Mouse (Mus musculus): ENCODE measurements around the gene Smg5. TPM values are rescaled to one million over a fixed set of nuclear protein-coding genes. Genes with fewer than 3 reads are reported as not detected.

Gene Smg5
- polyA plus RNA-seq, 1 experiment from 2014 or later: 33.3 TPM

DNA sequence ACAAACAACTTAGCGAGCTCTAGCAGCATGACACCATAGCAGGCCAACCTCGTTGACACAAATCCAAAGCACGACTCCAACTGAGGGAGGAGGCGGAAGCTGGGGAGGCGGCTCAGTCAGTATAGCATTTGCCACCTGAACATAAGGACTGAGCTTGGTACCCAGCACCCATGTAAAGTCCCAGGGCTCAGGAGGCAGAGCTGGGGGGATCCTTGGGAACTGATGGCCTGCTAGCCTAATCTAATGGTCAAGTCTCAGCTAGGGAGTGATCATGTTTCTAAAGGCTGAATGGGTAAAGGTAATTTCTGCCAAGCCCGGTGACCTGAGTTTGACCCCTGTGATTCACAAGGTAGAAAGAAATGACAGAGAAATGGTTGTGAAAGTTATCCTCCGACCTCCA is 71.5 kb downstream of the Smg5 start:
- ATAC-seq (replicated peaks; ENCODE audit: insufficient number of reproducible peaks, low FRiP score, low TSS enrichment, low read depth) (no peak), DNase-seq (ENCODE audit: low spot score) (no peak)
- H3K9ac ChIP-seq (replicated peaks; ENCODE audit: low read length): no peak overlapping the region
- H3K4me3 ChIP-seq (ENCODE audit: low read depth, low read length): no peak overlapping the region
- H3K9me3 ChIP-seq (replicated peaks; ENCODE audit: control insufficient read depth, low read length): no peaks in the 10 kb centered on the region
- H3K36me3 ChIP-seq (replicated peaks; ENCODE audit: control insufficient read depth, insufficient read depth, low read depth, low read length): no peaks in the 10 kb centered on the region
- WGBS: 61% methylated on average over 7 of the region's 7 CpGs
- no peak overlapping the region for H3K27ac ChIP-seq (replicated peaks; ENCODE audit: low read depth, low read length)
- no peaks in the 10 kb centered on the region for H3K4me1 ChIP-seq (ENCODE audit: control insufficient read depth, insufficient read depth, low read length)
- H3K4me2 ChIP-seq (ENCODE audit: low read depth, low read length): no peak overlapping the region
- H3K27me3 ChIP-seq (ENCODE audit: control insufficient read depth, insufficient read depth, low read length): no peaks in the 10 kb centered on the region

- WGBS: 65% methylated on average over 5 of the region's 5 CpGs
- no peak for ATAC-seq (replicated peaks; ENCODE audit: insufficient number of reproducible peaks, low FRiP score, low TSS enrichment, low read depth)
- peak overlapping the region; percentile 72 for H3K4me3 ChIP-seq (ENCODE audit: low read depth, low read length)
- H3K27me3 ChIP-seq (ENCODE audit: control insufficient read depth, insufficient read depth, low read length): no peaks in the 10 kb centered on the region
- H3K36me3 ChIP-seq (replicated peaks; ENCODE audit: control insufficient read depth, insufficient read depth, low read depth, low read length): no peaks in the 10 kb centered on the region
- H3K9me3 ChIP-seq (replicated peaks; ENCODE audit: control insufficient read depth, low read length): no peaks in the 10 kb centered on the region
- no peak for DNase-seq (ENCODE audit: low spot score)
- H3K4me2 ChIP-seq (ENCODE audit: low read depth, low read length): peak overlapping the region; percentile 71
- H3K4me1 ChIP-seq (ENCODE audit: control insufficient read depth, insufficient read depth, low read length): no peaks in the 10 kb centered on the region
- peak overlapping the region; percentile 89 for H3K9ac ChIP-seq (replicated peaks; ENCODE audit: low read length)
- H3K27ac ChIP-seq (replicated peaks; ENCODE audit: low read depth, low read length): no peak overlapping the region
Measured at GRCm38 (mm10) chr3:88408953-88409352, 72.9 kb downstream of the Smg5 start.

DNA sequence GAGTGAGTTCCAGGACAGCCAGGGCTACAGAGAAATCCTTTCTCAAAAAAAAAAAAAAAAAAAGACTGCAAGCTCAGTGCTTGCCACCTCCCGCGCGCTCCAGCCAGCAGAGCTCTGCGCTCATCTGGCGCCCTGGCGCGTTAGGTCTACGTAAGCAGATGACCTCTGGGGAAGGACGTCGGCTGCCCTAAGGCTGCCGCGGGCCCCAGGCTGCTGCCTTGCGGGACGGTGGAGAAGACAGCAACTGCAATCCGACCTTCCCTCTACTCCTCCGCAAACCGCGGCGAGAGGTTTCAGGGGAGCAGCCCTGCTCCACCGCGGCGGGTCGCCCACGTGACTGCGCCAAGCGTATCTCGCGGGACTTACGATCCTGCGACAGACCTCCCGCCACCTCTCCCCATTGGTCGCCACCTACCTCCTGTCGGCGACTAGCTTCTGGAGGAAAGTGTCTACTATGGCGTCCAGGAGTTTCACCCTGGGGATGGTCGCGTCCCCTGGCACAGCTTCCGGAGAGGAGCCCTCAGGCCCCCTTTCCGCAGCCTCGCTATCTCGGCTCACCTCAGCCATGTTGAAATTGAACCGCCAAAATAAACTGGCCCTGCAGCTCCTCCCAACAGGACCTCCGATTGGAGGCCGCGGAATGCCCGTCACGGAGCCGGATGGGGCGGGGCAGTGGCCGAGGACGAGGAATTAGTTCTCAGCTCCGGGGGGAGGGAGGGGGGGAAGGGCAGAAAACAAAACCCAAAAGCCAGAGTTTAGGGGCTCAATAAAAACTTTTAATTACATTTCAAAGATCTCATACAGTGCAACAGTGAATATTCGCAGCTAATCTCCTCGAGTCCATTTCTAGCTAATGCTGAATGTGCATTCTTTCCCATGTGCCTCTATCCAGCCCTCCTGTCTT is 73.9 kb downstream of the Smg5 start, which contains the start of gene Pmf1:
Pmf1 (minus strand) TSS at position 591 of the 904 bp plus-strand sequence.
- peak within 1 kb of the TSS; percentile 72 for H3K4me3 ChIP-seq (ENCODE audit: low read depth, low read length)
- H3K36me3 ChIP-seq (replicated peaks; ENCODE audit: control insufficient read depth, insufficient read depth, low read depth, low read length): no peaks in the 10 kb centered on the region
- H3K4me1 ChIP-seq (ENCODE audit: control insufficient read depth, insufficient read depth, low read length): no peaks in the 10 kb centered on the region
- H3K27me3 ChIP-seq (ENCODE audit: control insufficient read depth, insufficient read depth, low read length): no peaks in the 10 kb centered on the region
- peak within 1 kb of the TSS; percentile 89 for H3K9ac ChIP-seq (replicated peaks; ENCODE audit: low read length)
- 0% methylated on average over 54 of the region's 54 CpGs for WGBS
- no peaks in the 10 kb centered on the region for H3K9me3 ChIP-seq (replicated peaks; ENCODE audit: control insufficient read depth, low read length)
- H3K27ac ChIP-seq (replicated peaks; ENCODE audit: low read depth, low read length): peak within 1 kb of the TSS; percentile 93
- ATAC-seq (replicated peaks; ENCODE audit: insufficient number of reproducible peaks, low FRiP score, low TSS enrichment, low read depth) (peak; percentile 89), DNase-seq (ENCODE audit: low spot score) (peak; percentile 91)
- peak within 1 kb of the TSS; percentile 71 for H3K4me2 ChIP-seq (ENCODE audit: low read depth, low read length)

DNA sequence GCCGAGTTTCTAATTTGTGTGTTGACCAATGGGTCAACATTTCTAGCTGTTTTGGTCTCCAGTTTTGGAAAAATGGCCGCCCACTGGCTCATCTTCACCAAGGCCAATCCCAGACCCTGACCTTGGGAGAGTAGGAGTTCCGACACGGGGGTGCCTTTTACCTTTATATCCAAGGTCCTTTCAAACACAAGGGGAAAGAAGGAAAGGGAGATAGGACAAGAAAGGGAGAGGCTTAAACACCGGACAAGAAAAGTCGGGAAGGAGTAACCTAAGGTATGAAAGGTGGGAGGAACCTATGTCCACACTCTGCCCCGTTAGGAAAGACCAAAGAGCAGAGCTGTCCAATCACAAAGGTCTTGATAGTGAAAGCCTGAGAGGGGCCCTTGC is 74.6 kb downstream of the Smg5 start:
- Histone ChIP-seq H3K36me3 (replicated peaks; ENCODE audit: control insufficient read depth, insufficient read depth, low read depth, low read length) (no peaks in the 10 kb centered on the region; the same call in 1 of the 2 replicates), H3K27ac (replicated peaks; ENCODE audit: low read depth, low read length) (no peak overlapping the region), H3K4me2 (ENCODE audit: low read depth, low read length) (peak overlapping the region; percentile 71), H3K4me1 (ENCODE audit: control insufficient read depth, insufficient read depth, low read length) (no peaks in the 10 kb centered on the region), H3K4me3 (ENCODE audit: low read depth, low read length) (peak overlapping the region; percentile 72), H3K27me3 (ENCODE audit: control insufficient read depth, insufficient read depth, low read length) (no peaks in the 10 kb centered on the region), H3K9me3 (replicated peaks; ENCODE audit: control insufficient read depth, low read length) (no peaks in the 10 kb centered on the region), H3K9ac (replicated peaks; ENCODE audit: low read length) (peak overlapping the region; percentile 89; the same call in 1 of the 2 replicates)
- DNase-seq (ENCODE audit: low spot score): no peak
- no peak for ATAC-seq (replicated peaks; ENCODE audit: insufficient number of reproducible peaks, low FRiP score, low TSS enrichment, low read depth)
- 25% methylated on average over 7 of the region's 7 CpGs for WGBS

DNA sequence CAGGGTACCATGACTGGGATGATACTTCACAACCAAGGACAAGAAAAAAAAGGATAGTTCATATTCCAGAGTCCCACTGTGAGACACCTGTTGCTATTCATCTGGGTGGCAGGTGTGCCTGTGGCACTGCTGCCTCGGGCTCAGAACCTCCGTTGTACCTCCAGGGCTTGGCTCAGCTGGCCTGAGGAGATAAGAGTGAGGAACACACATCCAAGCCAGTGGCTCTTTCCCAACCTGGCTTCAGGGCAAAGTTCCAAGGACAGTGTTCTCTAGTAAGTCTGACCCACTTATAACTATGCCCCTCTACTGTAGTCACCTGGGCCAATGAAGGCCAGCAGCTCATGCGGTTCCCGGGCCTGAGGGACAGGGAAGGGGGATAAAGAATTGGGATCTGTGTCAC is 75.6 kb downstream of the Smg5 start:
- Histone ChIP-seq H3K4me1 (ENCODE audit: control insufficient read depth, insufficient read depth, low read length) (no peaks in the 10 kb centered on the region), H3K9ac (replicated peaks; ENCODE audit: low read length) (no peak overlapping the region), H3K27me3 (ENCODE audit: control insufficient read depth, insufficient read depth, low read length) (no peaks in the 10 kb centered on the region), H3K36me3 (replicated peaks; ENCODE audit: control insufficient read depth, insufficient read depth, low read depth, low read length) (no peaks in the 10 kb centered on the region; the same call in 1 of the 2 replicates), H3K9me3 (replicated peaks; ENCODE audit: control insufficient read depth, low read length) (no peaks in the 10 kb centered on the region), H3K4me3 (ENCODE audit: low read depth, low read length) (no peak overlapping the region), H3K4me2 (ENCODE audit: low read depth, low read length) (no peak overlapping the region), H3K27ac (replicated peaks; ENCODE audit: low read depth, low read length) (no peak overlapping the region)
- ATAC-seq (replicated peaks; ENCODE audit: insufficient number of reproducible peaks, low FRiP score, low TSS enrichment, low read depth): no peak
- WGBS: 97% methylated on average over 4 of the region's 4 CpGs
- DNase-seq (ENCODE audit: low spot score): no peak

Other genes starting within 250 kb of the Smg5 start
- gene Mef2d, start 193.9 kb upstream of the Smg5 start, polyA plus RNA-seq (2014; fragmentation: Nextera tagmentation; extraction: Ambion mirVana): 11.5 and 12.5 TPM in 2 replicates
- 0.25 and 0.26 TPM in 2 replicates for gene Rhbg, start 81.6 kb upstream of the Smg5 start, polyA plus RNA-seq (2014; fragmentation: Nextera tagmentation; extraction: Ambion mirVana)
- 0.36 TPM in 1 of 2 replicates, not detected in the other for gene Gm38392, start 49.0 kb upstream of the Smg5 start, polyA plus RNA-seq (2014; fragmentation: Nextera tagmentation; extraction: Ambion mirVana)
- 9.8 and 13.1 TPM in 2 replicates for gene Tsacc, start 39.3 kb upstream of the Smg5 start, polyA plus RNA-seq (2014; fragmentation: Nextera tagmentation; extraction: Ambion mirVana)
- 784 and 788 TPM in 2 replicates for gene Cct3, start 39.1 kb upstream of the Smg5 start, polyA plus RNA-seq (2014; fragmentation: Nextera tagmentation; extraction: Ambion mirVana)
- 77.9 and 87.3 TPM in 2 replicates for gene Glmp, start 11.2 kb upstream of the Smg5 start, polyA plus RNA-seq (2014; fragmentation: Nextera tagmentation; extraction: Ambion mirVana)
- gene Tmem79, start 112 bp upstream of the Smg5 start, polyA plus RNA-seq (2014; fragmentation: Nextera tagmentation; extraction: Ambion mirVana): 2.1 and 2.8 TPM in 2 replicates
- gene Paqr6, start 28.3 kb downstream of the Smg5 start, polyA plus RNA-seq (2014; fragmentation: Nextera tagmentation; extraction: Ambion mirVana): 0.60 and 0.82 TPM in 2 replicates
- gene Bglap3, start 36.5 kb downstream of the Smg5 start, polyA plus RNA-seq (2014; fragmentation: Nextera tagmentation; extraction: Ambion mirVana): 0.32 TPM in 1 of 2 replicates, not detected in the other
- gene Bglap2, start 42.4 kb downstream of the Smg5 start, polyA plus RNA-seq (2014; fragmentation: Nextera tagmentation; extraction: Ambion mirVana): not detected in 2 replicates
- gene Bglap, start 48.2 kb downstream of the Smg5 start, polyA plus RNA-seq (2014; fragmentation: Nextera tagmentation; extraction: Ambion mirVana): 0.57 TPM in 1 of 2 replicates, not detected in the other
- 157 and 161 TPM in 2 replicates for gene Pmf1, start 74.1 kb downstream of the Smg5 start, polyA plus RNA-seq (2014; fragmentation: Nextera tagmentation; extraction: Ambion mirVana)
- 17.1 and 19.2 TPM in 2 replicates for gene Slc25a44, start 88.9 kb downstream of the Smg5 start, polyA plus RNA-seq (2014; fragmentation: Nextera tagmentation; extraction: Ambion mirVana)
- gene Sema4a, start 124.9 kb downstream of the Smg5 start, polyA plus RNA-seq (2014; fragmentation: Nextera tagmentation; extraction: Ambion mirVana): 5.3 and 6.5 TPM in 2 replicates
- gene Lmna, start 173.7 kb downstream of the Smg5 start, polyA plus RNA-seq (2014; fragmentation: Nextera tagmentation; extraction: Ambion mirVana): 28.7 and 30.5 TPM in 2 replicates
- gene Mex3a, start 196.1 kb downstream of the Smg5 start, polyA plus RNA-seq (2014; fragmentation: Nextera tagmentation; extraction: Ambion mirVana): 40.1 and 41.0 TPM in 2 replicates
- gene Rab25, start 212.0 kb downstream of the Smg5 start, polyA plus RNA-seq (2014; fragmentation: Nextera tagmentation; extraction: Ambion mirVana): 3.7 and 4.0 TPM in 2 replicates
- gene Lamtor2, start 216.8 kb downstream of the Smg5 start, polyA plus RNA-seq (2014; fragmentation: Nextera tagmentation; extraction: Ambion mirVana): 77.4 and 82.0 TPM in 2 replicates
- 62.1 and 73.3 TPM in 2 replicates for gene Ubqln4, start 217.5 kb downstream of the Smg5 start, polyA plus RNA-seq (2014; fragmentation: Nextera tagmentation; extraction: Ambion mirVana)
- gene Ssr2, start 239.6 kb downstream of the Smg5 start, polyA plus RNA-seq (2014; fragmentation: Nextera tagmentation; extraction: Ambion mirVana): 184 and 201 TPM in 2 replicates